Mouse (Mus musculus) C2C12 (cell line): ENCODE measurements around the gene Commd1. TPM values are rescaled to one million over a fixed set of nuclear protein-coding genes. Genes with fewer than 3 reads are reported as not detected.

Experiments used
- H3K27me3 ChIP-seq: one replicate; pipeline ENCODE4 v1.6.1; 2011; ENCODE audit not compliant: control insufficient read depth, insufficient read depth, insufficient read length
- H3K36me3 ChIP-seq: one replicate; pipeline ENCODE4 v1.6.1; 2011; ENCODE audit not compliant: control insufficient read depth, insufficient read depth
- H3K4me3 ChIP-seq: one replicate; pipeline ENCODE4 v1.5.1; 2011; ENCODE audit warnings: mild to moderate bottlenecking, control low read depth; ENCODE audit not compliant: poor library complexity, insufficient read depth, severe bottlenecking
- H3K79me2 ChIP-seq: one replicate; pipeline ENCODE4 v1.6.1; 2011; ENCODE audit not compliant: control insufficient read depth, insufficient read depth
- H3K79me3 ChIP-seq: one replicate; pipeline ENCODE4 v1.6.1; 2011; ENCODE audit warnings: low read depth, control low read depth
- H3ac ChIP-seq: one replicate; pipeline ENCODE3; 2011; ENCODE audit warnings: low read depth; ENCODE audit not compliant: control insufficient read depth, insufficient read length
- CEBPB ChIP-seq: IDR thresholded peaks from one replicate; pipeline ENCODE4 v1.6.1; 2011; ENCODE audit warnings: low read depth, mild to moderate bottlenecking, control low read depth, moderate library complexity
- CTCF ChIP-seq: IDR thresholded peaks from one replicate; pipeline ENCODE4 v1.5.1; 2011; ENCODE audit not compliant: control insufficient read depth, insufficient read depth, insufficient read length
- FOSL1 ChIP-seq: IDR thresholded peaks from one replicate; pipeline ENCODE4 v1.8.0; 2011; ENCODE audit warnings: mild to moderate bottlenecking, low read length; ENCODE audit not compliant: poor library complexity, insufficient read depth, severe bottlenecking
- MAX ChIP-seq: IDR thresholded peaks from one replicate; pipeline ENCODE4 v1.6.1; 2011; ENCODE audit warnings: mild to moderate bottlenecking, control low read depth
- MYOD1 ChIP-seq: IDR thresholded peaks from one replicate; pipeline ENCODE4 v1.6.1; 2011; ENCODE audit warnings: low read depth; ENCODE audit not compliant: control insufficient read depth, insufficient read length
- MYOG ChIP-seq: IDR thresholded peaks from one replicate; pipeline ENCODE4 v1.6.1; 2011; ENCODE audit not compliant: control insufficient read depth, insufficient read length; ENCODE audit errors: extremely low read depth
- USF1 ChIP-seq: IDR thresholded peaks from one replicate; pipeline ENCODE4 v1.6.1; 2011; ENCODE audit warnings: low read depth, mild to moderate bottlenecking, control low read depth, moderate library complexity
- polyA plus RNA-seq: library from polyadenylated mRNA; unstranded; fragments of >200 nt; fragmentation: generic; extraction: Trizol; gene quantifications from one replicate; pipeline ENCODE4 v1.2.1, GENCODE M21; 2012; ENCODE audit warnings: missing spikeins

The Commd1 gene
- polyA plus RNA-seq, 1 experiment = 126 TPM

- Histone ChIP-seq H3K79me2 (no peaks in the 10 kb centered on the region), H3K4me3 (no peak overlapping the region), H3ac (no peak overlapping the region), H3K79me3 (no peaks in the 10 kb centered on the region), H3K27me3 (no peaks in the 10 kb centered on the region), H3K36me3 (peaks cover 4% of the 10 kb centered on the region)
- TF ChIP-seq FOSL1 (no peak), MAX (no peak), CEBPB (no peak), USF1 (no peak), CTCF (no peak), MYOG (no peak), MYOD1 (no peak)
Observed at GRCm38 (mm10) chr11:22897642-22898041, 84.5 kb downstream of the Commd1 start.

- Histone ChIP-seq H3K27me3 (no peaks in the 10 kb centered on the region), H3K4me3 (no peak overlapping the region), H3K79me2 (no peaks in the 10 kb centered on the region), H3K79me3 (no peaks in the 10 kb centered on the region), H3K36me3 (peaks cover 4% of the 10 kb centered on the region), H3ac (no peak overlapping the region)
- TF ChIP-seq USF1 (no peak), MYOD1 (no peak), MAX (no peak)
Observed at GRCm38 (mm10) chr11:22897127-22897526, 85.1 kb downstream of the Commd1 start.

DNA sequence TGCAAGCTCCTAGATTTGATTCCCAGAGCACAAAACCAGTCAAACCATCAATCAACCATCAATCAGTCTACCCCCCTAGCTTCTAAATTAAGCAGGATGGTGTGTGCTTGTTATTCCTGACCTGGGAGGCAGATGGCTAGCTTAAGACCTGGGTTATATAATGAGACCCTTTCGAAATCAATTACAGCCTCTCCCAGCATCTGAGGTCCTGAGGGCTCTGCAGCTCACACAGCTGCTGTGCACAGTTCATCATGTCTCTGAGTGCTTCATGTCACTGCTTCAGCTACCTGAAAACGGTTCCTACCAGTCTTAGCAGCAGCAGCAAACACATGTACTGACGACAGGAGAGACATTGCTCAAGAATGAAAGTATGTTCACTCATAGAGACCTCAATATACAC is 89.1 kb downstream of the Commd1 start:
- Histone ChIP-seq H3K4me3 (no peak overlapping the region), H3K79me2 (no peaks in the 10 kb centered on the region), H3K27me3 (no peaks in the 10 kb centered on the region), H3ac (no peak overlapping the region), H3K79me3 (no peaks in the 10 kb centered on the region), H3K36me3 (no peaks in the 10 kb centered on the region)
- no peak for TF ChIP-seq USF1
- no peak for TF ChIP-seq MYOG
- no peak for TF ChIP-seq CTCF
- no peak for TF ChIP-seq MYOD1
- no peak for TF ChIP-seq MAX
- TF ChIP-seq FOSL1 = no peak
- TF ChIP-seq CEBPB = no peak

- no peak overlapping the region for H3K4me3 ChIP-seq
- H3K79me2 ChIP-seq = no peaks in the 10 kb centered on the region
- TF ChIP-seq USF1 (no peak), CEBPB (no peak), FOSL1 (no peak), CTCF (no peak), MYOG (no peak), MAX (no peak), MYOD1 (no peak)
- no peaks in the 10 kb centered on the region for H3K36me3 ChIP-seq
- no peaks in the 10 kb centered on the region for H3K27me3 ChIP-seq
- H3K79me3 ChIP-seq = no peaks in the 10 kb centered on the region
- H3ac ChIP-seq = no peak overlapping the region
Observed at GRCm38 (mm10) chr11:22892466-22892865, 89.7 kb downstream of the Commd1 start.

DNA sequence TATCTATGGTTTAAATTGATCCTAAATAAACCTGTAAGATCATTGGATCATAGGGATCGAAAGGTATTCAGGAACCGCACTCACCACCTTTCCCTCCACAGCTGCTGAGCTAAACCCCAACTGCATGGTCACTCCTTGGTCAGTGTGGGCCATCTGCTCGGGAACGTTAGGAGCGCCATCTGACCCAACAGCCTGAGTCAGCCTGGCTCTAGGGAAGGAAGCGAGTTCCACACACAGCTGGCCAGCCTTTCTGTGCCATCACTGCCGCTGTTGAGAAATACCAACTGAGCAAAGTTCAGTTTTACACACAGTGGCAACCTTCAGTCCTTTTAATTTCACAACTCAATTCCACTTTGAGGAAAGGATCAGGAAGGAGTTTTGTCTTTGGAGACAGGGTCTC is 90.3 kb downstream of the Commd1 start:
- H3K27me3 ChIP-seq = no peaks in the 10 kb centered on the region
- no peaks in the 10 kb centered on the region for H3K79me2 ChIP-seq
- H3K4me3 ChIP-seq = no peak overlapping the region
- H3K79me3 ChIP-seq = no peaks in the 10 kb centered on the region
- H3K36me3 ChIP-seq = no peaks in the 10 kb centered on the region
- TF ChIP-seq MYOD1 = peak; percentile 17
- no peak for TF ChIP-seq MYOG
- TF ChIP-seq USF1 = no peak
- TF ChIP-seq CEBPB = peak; percentile 32
- no peak for TF ChIP-seq MAX
- no peak for TF ChIP-seq FOSL1
- H3ac ChIP-seq = no peak overlapping the region

GRCm38 (mm10) chr11:22891242-22891641 is 90.9 kb downstream of the Commd1 start:
- Histone ChIP-seq H3K4me3 (no peak overlapping the region), H3ac (no peak overlapping the region), H3K79me3 (no peaks in the 10 kb centered on the region), H3K27me3 (no peaks in the 10 kb centered on the region), H3K79me2 (no peaks in the 10 kb centered on the region), H3K36me3 (no peaks in the 10 kb centered on the region)
- TF ChIP-seq MAX (no peak), CEBPB (no peak), CTCF (no peak), MYOG (no peak), MYOD1 (no peak), USF1 (no peak)
